Mouse (Mus musculus) midbrain, embryonic 16.5 days (tissue): ENCODE measurements at regions not wholly inside any gene's neighbourhood (a gene's known extent, or its start where the extent isn't known, plus 50 kb on each side); places are given as distances from the start of the nearest gene placed in this dataset.

Source experiments
- ATAC-seq: fragments of 200-750 bp; cut with Nextera tagmentation; 2 replicates; pipeline ENCODE4 v1.8.0; 2017; ENCODE audit warnings: moderate TSS enrichment
- H3K27ac ChIP-seq: fragments of 300-500 bp; sonication (generic); 2 replicates; pipeline ENCODE4 v1.5.1; 2014; ENCODE audit warnings: mild to moderate bottlenecking, low read length, mixed read lengths
- H3K27me3 ChIP-seq: fragments of 300-500 bp; sonication (generic); 2 replicates; pipeline ENCODE4 v1.6.1; 2014; ENCODE audit warnings: low read depth, low read length, mixed read lengths; ENCODE audit not compliant: control insufficient read depth, insufficient read depth
- H3K36me3 ChIP-seq: fragments of 300-500 bp; sonication (generic); 2 replicates; pipeline ENCODE4 v1.6.1; 2014; ENCODE audit warnings: mild to moderate bottlenecking, low read length, moderate library complexity, mixed read lengths; ENCODE audit not compliant: control insufficient read depth, insufficient read depth
- H3K4me1 ChIP-seq: fragments of 300-500 bp; sonication (generic); 2 replicates; pipeline ENCODE4 v1.6.1; 2014; ENCODE audit warnings: mild to moderate bottlenecking, low read length, mixed read lengths; ENCODE audit not compliant: control insufficient read depth, insufficient read depth
- H3K4me2 ChIP-seq: fragments of 300-500 bp; sonication (generic); 2 replicates; pipeline ENCODE4 v1.6.1; 2014; ENCODE audit warnings: mild to moderate bottlenecking, low read length, mixed read lengths
- H3K4me3 ChIP-seq: fragments of 300-500 bp; sonication (generic); 2 replicates; pipeline ENCODE4 v1.5.1; 2014; ENCODE audit warnings: low read depth, mild to moderate bottlenecking, low read length, moderate library complexity, mixed read lengths
- H3K9ac ChIP-seq: fragments of 300-500 bp; sonication (generic); 2 replicates; pipeline ENCODE4 v1.6.1; 2014; ENCODE audit warnings: low read depth, low read length, mixed read lengths
- H3K9me3 ChIP-seq: fragments of 300-500 bp; sonication (generic); replicated peaks from 2 replicates; pipeline ENCODE4 v1.6.1; 2014; ENCODE audit warnings: mild to moderate bottlenecking, low read length, mixed read lengths; ENCODE audit not compliant: control insufficient read depth, poor library complexity, severe bottlenecking
- WGBS: fragments of 180-500 bp; shearing (Covaris S2); extraction: QIAGEN DNeasy Blood & Tissue Kit; methylation state at CpG from one replicate; pipeline ENCODE4 v1.1.7; 2014; 5-methylcytosine and 5-hydroxymethylcytosine counted together

DNA sequence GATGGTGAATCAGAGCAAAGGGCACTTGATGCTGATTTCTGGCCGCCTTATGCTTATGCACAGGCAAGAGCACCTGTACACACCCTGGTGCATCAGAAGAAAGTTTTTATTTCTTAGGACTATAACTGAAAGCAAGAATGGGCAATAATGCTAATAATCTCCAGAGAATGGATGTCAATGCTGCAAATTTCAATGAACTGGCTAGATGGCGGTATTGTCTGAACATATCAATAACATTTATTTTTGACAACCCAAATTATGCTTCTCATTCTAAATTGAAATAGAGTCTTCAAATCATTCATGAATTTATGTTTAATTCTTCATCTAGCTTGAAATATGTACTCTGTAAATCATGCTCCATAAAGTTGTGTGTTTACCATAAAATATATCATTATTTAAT is 399.0 kb downstream of the Flrt2 start:
- Histone ChIP-seq H3K4me1 (no peaks in the 10 kb centered on the region), H3K4me3 (no peak overlapping the region), H3K27ac (no peak overlapping the region), H3K9me3 (no peaks in the 10 kb centered on the region), H3K27me3 (no peaks in the 10 kb centered on the region), H3K4me2 (no peak overlapping the region), H3K36me3 (no peaks in the 10 kb centered on the region), H3K9ac (no peak overlapping the region)
- ATAC-seq: no peak
- 88% methylated on average over 2 of the region's 2 CpGs for WGBS

DNA sequence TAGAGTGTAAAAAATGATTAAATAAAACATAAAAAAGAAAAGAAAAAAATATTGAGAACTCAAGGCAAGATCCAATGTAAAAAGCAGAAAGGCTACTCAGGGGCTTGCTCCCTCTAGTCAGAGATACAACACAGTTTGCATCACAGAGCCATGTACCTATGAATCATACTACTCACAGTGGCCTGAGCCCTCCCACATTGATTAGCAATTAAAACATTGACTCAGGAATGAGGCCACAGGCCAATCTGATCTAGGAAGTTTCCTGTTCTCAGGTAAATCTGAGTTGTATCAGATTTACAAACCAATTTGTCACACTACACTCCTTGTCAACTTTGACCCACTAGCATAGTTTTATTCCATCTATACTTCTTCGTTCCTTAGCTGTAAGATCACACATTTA is 414.2 kb downstream of the Flrt2 start:
- Histone ChIP-seq H3K27me3 (no peaks in the 10 kb centered on the region), H3K4me3 (no peak overlapping the region), H3K4me1 (no peaks in the 10 kb centered on the region), H3K36me3 (no peaks in the 10 kb centered on the region), H3K9ac (no peak overlapping the region), H3K27ac (no peak overlapping the region), H3K9me3 (no peaks in the 10 kb centered on the region), H3K4me2 (no peak overlapping the region)
- WGBS: 78% methylated on average over 1 of the region's 1 CpGs
- no peak for ATAC-seq

- WGBS: 22% methylated on average over 3 of the region's 3 CpGs
These were observed 422.8 kb downstream of the Flrt2 start for GRCm38 (mm10) chr12:96114727-96115379.

DNA sequence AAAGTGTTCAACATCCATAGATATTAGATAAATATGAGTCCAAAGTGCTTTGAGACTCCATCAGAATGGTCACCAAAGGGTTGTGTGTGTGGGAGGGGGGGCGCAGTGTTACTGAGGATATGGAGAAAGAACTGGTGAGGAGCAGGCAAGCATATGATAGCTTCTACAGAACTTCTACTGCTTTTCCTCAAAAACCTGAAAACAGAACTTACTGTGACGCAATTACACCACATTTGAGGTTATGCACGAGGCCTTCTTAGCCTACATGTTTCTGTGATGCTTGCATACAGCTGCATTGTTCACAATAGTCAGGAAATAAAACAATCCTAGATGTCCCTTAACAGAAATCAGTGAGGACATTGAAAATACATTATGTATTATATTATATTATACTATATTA is 425.5 kb downstream of the Flrt2 start:
- H3K36me3 ChIP-seq: no peaks in the 10 kb centered on the region
- WGBS: 97% methylated on average over 3 of the region's 3 CpGs
- no peak overlapping the region for H3K4me2 ChIP-seq
- no peak overlapping the region for H3K27ac ChIP-seq
- no peak overlapping the region for H3K9ac ChIP-seq
- ATAC-seq: no peak
- no peaks in the 10 kb centered on the region for H3K9me3 ChIP-seq
- no peak overlapping the region for H3K4me3 ChIP-seq
- H3K4me1 ChIP-seq: no peaks in the 10 kb centered on the region
- H3K27me3 ChIP-seq: no peaks in the 10 kb centered on the region

More at GRCm38 (mm10) chr12:96114727-96115379, 422.8 kb downstream of the Flrt2 start:
- no peaks in the 10 kb centered on the region for H3K9me3 ChIP-seq
- no peak for ATAC-seq
- no peak overlapping the region for H3K27ac ChIP-seq
- no peak overlapping the region for H3K9ac ChIP-seq
- no peak overlapping the region for H3K4me3 ChIP-seq
- H3K4me2 ChIP-seq: no peak overlapping the region
- no peaks in the 10 kb centered on the region for H3K36me3 ChIP-seq
- H3K27me3 ChIP-seq: no peaks in the 10 kb centered on the region
- H3K4me1 ChIP-seq: no peaks in the 10 kb centered on the region

- Histone ChIP-seq H3K9me3 (no peaks in the 10 kb centered on the region), H3K27ac (no peak overlapping the region), H3K36me3 (no peaks in the 10 kb centered on the region), H3K9ac (no peak overlapping the region), H3K4me1 (peaks cover 4% of the 10 kb centered on the region), H3K4me3 (no peak overlapping the region), H3K4me2 (no peak overlapping the region), H3K27me3 (no peaks in the 10 kb centered on the region)
- 0 out of 2 replicates have a peak, but pooled peaks have one; percentile 54 for ATAC-seq
- 45% methylated on average over 2 of the region's 2 CpGs for WGBS
These were observed 432.3 kb downstream of the Flrt2 start for GRCm38 (mm10) chr12:96124156-96124931.

GRCm38 (mm10) chr12:96129870-96130454 is 437.9 kb downstream of the Flrt2 start:
- H3K9ac ChIP-seq: no peak overlapping the region
- H3K27ac ChIP-seq: no peak overlapping the region
- WGBS: 25% methylated on average over 4 of the region's 4 CpGs
- no peaks in the 10 kb centered on the region for H3K27me3 ChIP-seq
- no peaks in the 10 kb centered on the region for H3K4me1 ChIP-seq
- H3K36me3 ChIP-seq: no peaks in the 10 kb centered on the region
- no peak overlapping the region for H3K4me3 ChIP-seq
- H3K9me3 ChIP-seq: no peaks in the 10 kb centered on the region
- no peak overlapping the region for H3K4me2 ChIP-seq
- ATAC-seq: no peak; the same call in 1 of the 2 replicates

- H3K27me3 ChIP-seq: no peaks in the 10 kb centered on the region
- no peak overlapping the region for H3K27ac ChIP-seq
- no peaks in the 10 kb centered on the region for H3K36me3 ChIP-seq
- H3K4me3 ChIP-seq: no peak overlapping the region
- no peaks in the 10 kb centered on the region for H3K4me1 ChIP-seq
- 50% methylated on average over 9 of the region's 9 CpGs for WGBS
- no peak overlapping the region for H3K4me2 ChIP-seq
- no peak overlapping the region for H3K9ac ChIP-seq
- ATAC-seq: no peak
- H3K9me3 ChIP-seq: no peaks in the 10 kb centered on the region
These were observed 438.9 kb downstream of the Flrt2 start for GRCm38 (mm10) chr12:96130796-96131512.

DNA sequence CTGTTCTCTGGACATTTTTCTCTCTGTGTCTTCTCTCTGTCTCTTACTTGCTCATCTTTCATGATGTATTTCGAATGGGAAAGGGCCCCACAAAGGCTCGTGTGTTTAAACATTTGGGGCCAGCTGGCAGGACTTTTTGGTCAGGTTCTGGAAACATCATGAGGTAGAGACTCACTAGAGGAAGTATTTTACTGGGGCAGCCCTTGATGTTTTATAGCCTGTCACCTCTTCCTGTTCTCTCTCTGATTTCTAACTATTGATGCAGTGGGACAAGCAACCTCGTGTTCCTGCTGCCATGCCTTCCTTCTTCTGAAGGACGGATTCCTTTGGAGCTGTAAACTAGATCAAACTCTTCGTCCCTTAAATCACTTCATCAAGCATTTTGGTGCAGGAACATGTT is 442.1 kb downstream of the Flrt2 start:
- no peak overlapping the region for H3K9ac ChIP-seq
- H3K36me3 ChIP-seq: no peaks in the 10 kb centered on the region
- no peak overlapping the region for H3K27ac ChIP-seq
- WGBS: 85% methylated on average over 5 of the region's 5 CpGs
- H3K9me3 ChIP-seq: no peaks in the 10 kb centered on the region
- H3K4me2 ChIP-seq: no peak overlapping the region
- no peak for ATAC-seq
- no peak overlapping the region for H3K4me3 ChIP-seq
- H3K4me1 ChIP-seq: no peaks in the 10 kb centered on the region
- H3K27me3 ChIP-seq: no peaks in the 10 kb centered on the region
